Mouse (Mus musculus) intestine, embryonic 15.5 days (tissue): ENCODE data around the gene Armh3. TPM values are rescaled to one million over a fixed set of nuclear protein-coding genes. Genes with fewer than 3 reads are reported as not detected.

Experiments
- ATAC-seq: fragments of 200-750 bp; cut with Nextera tagmentation; 2 replicates; pipeline ENCODE4 v1.8.0; 2017; ENCODE audit warnings: moderate TSS enrichment, moderate library complexity
- H3K27ac ChIP-seq: fragments of 300-500 bp; sonication (generic); 2 replicates; pipeline ENCODE4 v1.5.1; 2015; ENCODE audit warnings: mild to moderate bottlenecking, inconsistent platforms
- H3K27me3 ChIP-seq: fragments of 300-500 bp; sonication (generic); replicated peaks from 2 replicates; pipeline ENCODE4 v1.6.1; 2015; ENCODE audit warnings: inconsistent platforms
- H3K36me3 ChIP-seq: fragments of 300-500 bp; sonication (generic); 2 replicates; pipeline ENCODE4 v1.6.1; 2015; ENCODE audit warnings: inconsistent platforms
- H3K4me1 ChIP-seq: fragments of 300-500 bp; sonication (generic); replicated peaks from 2 replicates; pipeline ENCODE4 v1.6.1; 2015; ENCODE audit warnings: inconsistent platforms
- H3K4me2 ChIP-seq: fragments of 300-500 bp; sonication (generic); replicated peaks from 2 replicates; pipeline ENCODE4 v1.6.1; 2015; ENCODE audit warnings: mild to moderate bottlenecking, inconsistent platforms
- H3K4me3 ChIP-seq: fragments of 300-500 bp; sonication (generic); replicated peaks from 2 replicates; pipeline ENCODE4 v1.5.1; 2015; ENCODE audit warnings: inconsistent platforms
- H3K9ac ChIP-seq: fragments of 300-500 bp; sonication (generic); 2 replicates; pipeline ENCODE4 v1.6.1; 2015; ENCODE audit warnings: inconsistent platforms
- H3K9me3 ChIP-seq: fragments of 300-500 bp; sonication (generic); 2 replicates; pipeline ENCODE4 v1.6.1; 2016; ENCODE audit warnings: inconsistent platforms
- WGBS: fragments of 180-500 bp; shearing (Covaris S2); methylation state at CpG from one replicate; pipeline ENCODE4 v1.1.7; 2015; 5-methylcytosine and 5-hydroxymethylcytosine counted together
- polyA plus RNA-seq: library from polyadenylated mRNA; unstranded; fragments of >200 nt; fragmentation: Nextera tagmentation; extraction: Ambion mirVana; gene quantifications from 2 replicates; pipeline ENCODE4 v1.2.1, GENCODE M21; 2015

Gene Armh3
- polyA plus RNA-seq, 1 experiment from 2014 or later, result 15.5 TPM

GRCm38 (mm10) chr19:45947286-45947685 is 51.0 kb downstream of the Armh3 start:
- H3K36me3 ChIP-seq, result no peaks in the 10 kb centered on the region
- H3K4me3 ChIP-seq, result no peak overlapping the region
- no peaks in the 10 kb centered on the region for H3K4me1 ChIP-seq
- no peak overlapping the region for H3K9ac ChIP-seq
- no peak for ATAC-seq
- no peak overlapping the region for H3K4me2 ChIP-seq
- no peaks in the 10 kb centered on the region for H3K9me3 ChIP-seq
- no peaks in the 10 kb centered on the region for H3K27me3 ChIP-seq
- no peak overlapping the region for H3K27ac ChIP-seq
- 91% methylated on average over 2 of the region's 2 CpGs for WGBS

DNA sequence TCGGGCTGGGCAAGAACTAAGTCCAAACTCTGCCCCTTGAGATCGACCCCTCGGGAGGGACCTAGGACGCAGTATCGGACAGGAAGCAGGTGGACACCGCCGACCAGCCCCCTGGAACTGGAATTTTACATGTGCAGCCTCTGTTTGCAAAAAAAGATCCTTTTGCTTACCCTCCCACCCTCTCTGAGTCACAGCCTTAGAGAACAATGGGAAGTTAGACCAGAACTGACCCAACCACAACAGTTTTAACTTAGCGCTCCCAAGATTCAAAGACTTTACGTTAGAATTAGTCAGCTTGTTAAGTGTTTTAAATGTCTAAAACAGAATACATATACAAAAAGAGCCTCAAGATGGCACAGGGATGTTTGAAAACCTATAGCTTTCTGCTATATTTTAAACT is 51.7 kb downstream of the Armh3 start:
- Histone ChIP-seq H3K36me3 (no peaks in the 10 kb centered on the region), H3K27ac (no peak overlapping the region)
- no peak for ATAC-seq

GRCm38 (mm10) chr19:45945986-45946385 is 52.3 kb downstream of the Armh3 start:
- 85% methylated on average over 2 of the region's 2 CpGs for WGBS
- no peaks in the 10 kb centered on the region for H3K9me3 ChIP-seq
- H3K4me2 ChIP-seq, result no peak overlapping the region
- ATAC-seq, result no peak
- no peaks in the 10 kb centered on the region for H3K36me3 ChIP-seq
- no peak overlapping the region for H3K4me3 ChIP-seq
- H3K27me3 ChIP-seq, result no peaks in the 10 kb centered on the region
- H3K9ac ChIP-seq, result no peak overlapping the region
- no peak overlapping the region for H3K27ac ChIP-seq
- no peaks in the 10 kb centered on the region for H3K4me1 ChIP-seq

More for the DNA sequence above, 51.7 kb downstream of the Armh3 start:
- H3K4me2 ChIP-seq, result no peak overlapping the region
- H3K9me3 ChIP-seq, result no peaks in the 10 kb centered on the region
- H3K4me3 ChIP-seq, result no peak overlapping the region
- no peaks in the 10 kb centered on the region for H3K27me3 ChIP-seq
- H3K9ac ChIP-seq, result no peak overlapping the region
- no peaks in the 10 kb centered on the region for H3K4me1 ChIP-seq
- 89% methylated on average over 9 of the region's 9 CpGs for WGBS

DNA sequence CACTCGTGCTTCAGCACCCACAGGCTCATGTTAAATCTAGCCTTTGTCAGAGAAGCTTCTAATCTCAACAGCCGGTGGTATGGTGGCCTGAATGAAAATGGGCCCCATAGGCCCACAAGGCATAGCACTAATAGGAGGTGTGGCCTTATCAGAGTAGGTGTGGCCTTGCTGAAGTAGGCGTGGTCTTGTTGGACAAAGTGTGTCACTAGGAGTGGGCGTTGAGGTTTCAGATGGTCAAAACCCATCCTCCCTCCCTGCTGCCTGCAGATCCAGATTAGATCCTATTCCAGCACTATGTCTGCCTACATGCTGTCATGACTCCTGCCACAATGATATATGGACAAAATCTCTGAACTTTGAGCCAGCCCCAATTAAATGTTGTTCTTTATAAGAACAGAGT is 54.5 kb downstream of the Armh3 start:
- no peaks in the 10 kb centered on the region for H3K27me3 ChIP-seq
- H3K4me2 ChIP-seq, result no peak overlapping the region
- no peak for ATAC-seq
- no peak overlapping the region for H3K27ac ChIP-seq
- no peak overlapping the region for H3K9ac ChIP-seq
- no peaks in the 10 kb centered on the region for H3K4me1 ChIP-seq
- H3K36me3 ChIP-seq, result no peaks in the 10 kb centered on the region
- no peak overlapping the region for H3K4me3 ChIP-seq
- H3K9me3 ChIP-seq, result no peaks in the 10 kb centered on the region
- 75% methylated on average over 4 of the region's 4 CpGs for WGBS

DNA sequence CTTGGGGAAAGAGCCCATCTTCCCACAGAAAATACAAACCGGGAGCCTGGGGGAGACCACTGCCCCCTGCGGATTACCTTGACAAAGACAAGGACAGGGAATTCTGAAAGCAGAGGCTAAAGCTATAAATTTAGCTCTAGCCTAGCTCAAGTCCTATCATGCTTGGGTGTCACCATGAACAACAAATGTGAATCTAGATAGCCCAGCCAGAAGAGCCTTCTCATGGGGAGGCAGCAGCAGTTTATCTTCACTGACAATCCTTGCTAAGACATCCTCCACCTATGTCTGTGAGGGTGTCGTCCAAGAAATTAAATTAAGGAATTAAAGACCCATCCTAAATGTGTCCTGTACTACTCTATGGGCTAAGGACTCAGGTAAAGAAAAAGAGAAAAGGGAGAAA is 60.2 kb downstream of the Armh3 start:
- H3K4me1 ChIP-seq, result no peaks in the 10 kb centered on the region
- H3K4me3 ChIP-seq, result no peak overlapping the region
- H3K4me2 ChIP-seq, result no peak overlapping the region
- no peak for ATAC-seq
- no peak overlapping the region for H3K27ac ChIP-seq
- no peaks in the 10 kb centered on the region for H3K27me3 ChIP-seq
- no peaks in the 10 kb centered on the region for H3K36me3 ChIP-seq
- no peaks in the 10 kb centered on the region for H3K9me3 ChIP-seq
- WGBS, result 44% methylated on average over 3 of the region's 3 CpGs
- no peak overlapping the region for H3K9ac ChIP-seq

DNA sequence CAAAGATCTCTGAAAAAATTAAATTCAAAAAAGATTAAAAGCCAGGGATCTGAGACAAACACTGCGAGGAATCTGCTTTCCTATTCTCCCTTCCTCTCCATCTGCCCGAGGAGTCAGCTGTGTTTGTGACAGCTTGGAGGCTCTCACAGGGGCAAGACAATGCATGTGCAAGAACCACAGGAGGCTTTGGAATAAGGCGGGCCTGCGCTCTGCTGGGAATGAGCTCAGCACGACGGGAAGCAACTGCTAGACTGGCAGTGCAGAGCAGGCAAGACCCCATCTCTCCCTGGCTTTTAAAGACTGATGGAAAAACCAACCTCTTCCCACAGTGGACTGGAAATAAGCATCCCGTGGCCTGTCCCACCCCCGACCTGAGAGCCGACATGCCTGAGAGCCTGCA is 60.8 kb downstream of the Armh3 start:
- H3K9me3 ChIP-seq, result no peaks in the 10 kb centered on the region
- no peak overlapping the region for H3K27ac ChIP-seq
- H3K4me2 ChIP-seq, result no peak overlapping the region
- no peak for ATAC-seq
- no peaks in the 10 kb centered on the region for H3K27me3 ChIP-seq
- WGBS, result 48% methylated on average over 9 of the region's 9 CpGs
- H3K36me3 ChIP-seq, result no peaks in the 10 kb centered on the region
- H3K9ac ChIP-seq, result no peak overlapping the region
- no peaks in the 10 kb centered on the region for H3K4me1 ChIP-seq
- no peak overlapping the region for H3K4me3 ChIP-seq

DNA sequence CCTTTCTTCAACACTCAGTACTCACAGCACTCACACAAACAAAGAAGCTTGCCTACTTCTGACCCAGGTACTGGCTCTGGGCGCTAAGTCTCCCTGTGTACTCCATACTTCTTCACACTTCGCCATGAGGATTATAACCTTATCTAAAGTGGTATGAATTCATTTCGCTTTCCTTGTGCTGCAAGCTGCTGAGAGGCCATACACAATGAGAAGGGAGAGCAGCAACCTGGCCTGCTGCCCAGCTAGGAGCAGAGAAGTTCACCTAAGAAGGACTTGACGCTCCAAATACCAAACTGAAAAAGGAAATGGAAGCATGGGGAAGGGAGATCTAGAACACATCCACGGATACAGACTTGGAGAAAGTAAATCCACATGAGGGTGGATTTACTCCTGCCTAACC is 71.1 kb downstream of the Armh3 start:
- no peaks in the 10 kb centered on the region for H3K4me1 ChIP-seq
- 88% methylated on average over 5 of the region's 5 CpGs for WGBS
- no peak overlapping the region for H3K4me3 ChIP-seq
- no peaks in the 10 kb centered on the region for H3K27me3 ChIP-seq
- peaks cover 3% of the 10 kb centered on the region; the same call in 1 of the 2 replicates for H3K36me3 ChIP-seq
- H3K4me2 ChIP-seq, result no peak overlapping the region
- no peak overlapping the region for H3K27ac ChIP-seq
- no peaks in the 10 kb centered on the region for H3K9me3 ChIP-seq
- no peak for ATAC-seq
- no peak overlapping the region for H3K9ac ChIP-seq

DNA sequence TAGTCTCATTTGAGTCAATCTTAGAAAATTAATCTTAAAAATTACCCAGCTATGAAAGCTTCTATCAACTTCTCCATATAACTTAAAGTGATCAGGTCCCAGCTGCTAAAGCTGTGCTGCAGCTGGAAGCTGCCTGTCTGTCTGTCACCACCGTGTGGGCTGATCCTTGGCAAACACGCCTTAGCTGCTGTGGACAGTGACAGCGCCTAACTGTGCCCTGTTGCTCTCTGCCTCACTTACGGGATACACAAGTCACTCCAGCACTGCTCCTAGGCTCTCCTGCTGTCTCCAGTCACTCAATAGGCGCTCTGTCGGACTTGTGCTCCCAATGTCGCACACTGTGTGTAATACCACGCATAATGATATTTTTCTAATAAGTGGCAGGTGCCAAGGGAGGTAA is 71.9 kb downstream of the Armh3 start:
- WGBS, result 87% methylated on average over 8 of the region's 8 CpGs

GRCm38 (mm10) chr19:45920299-45921090 is 77.8 kb downstream of the Armh3 start:
- no peak overlapping the region for H3K9ac ChIP-seq
- no peak for ATAC-seq
- H3K4me1 ChIP-seq, result no peaks in the 10 kb centered on the region
- no peak overlapping the region for H3K4me2 ChIP-seq
- WGBS, result 67% methylated on average over 9 of the region's 9 CpGs
- H3K4me3 ChIP-seq, result no peak overlapping the region
- H3K27me3 ChIP-seq, result no peaks in the 10 kb centered on the region
- H3K9me3 ChIP-seq, result no peaks in the 10 kb centered on the region
- no peak overlapping the region for H3K27ac ChIP-seq
- H3K36me3 ChIP-seq, result peaks cover 4% of the 10 kb centered on the region; the same call in 1 of the 2 replicates

More for the DNA sequence above, 71.9 kb downstream of the Armh3 start:
- Histone ChIP-seq H3K9me3 (no peaks in the 10 kb centered on the region), H3K27ac (no peak overlapping the region), H3K4me3 (no peak overlapping the region), H3K27me3 (no peaks in the 10 kb centered on the region), H3K4me2 (no peak overlapping the region), H3K9ac (no peak overlapping the region), H3K4me1 (no peaks in the 10 kb centered on the region), H3K36me3 (no peaks in the 10 kb centered on the region; the same call in 1 of the 2 replicates)
- ATAC-seq, result no peak

GRCm38 (mm10) chr19:45918406-45918805 is 79.9 kb downstream of the Armh3 start:
- no peak overlapping the region for H3K4me3 ChIP-seq
- peaks cover 4% of the 10 kb centered on the region; the same call in 1 of the 2 replicates for H3K36me3 ChIP-seq
- no peaks in the 10 kb centered on the region for H3K4me1 ChIP-seq
- no peaks in the 10 kb centered on the region for H3K27me3 ChIP-seq
- WGBS, result 95% methylated on average over 6 of the region's 6 CpGs
- no peak overlapping the region for H3K9ac ChIP-seq
- H3K4me2 ChIP-seq, result no peak overlapping the region
- H3K27ac ChIP-seq, result no peak overlapping the region
- no peak for ATAC-seq
- no peaks in the 10 kb centered on the region for H3K9me3 ChIP-seq

DNA sequence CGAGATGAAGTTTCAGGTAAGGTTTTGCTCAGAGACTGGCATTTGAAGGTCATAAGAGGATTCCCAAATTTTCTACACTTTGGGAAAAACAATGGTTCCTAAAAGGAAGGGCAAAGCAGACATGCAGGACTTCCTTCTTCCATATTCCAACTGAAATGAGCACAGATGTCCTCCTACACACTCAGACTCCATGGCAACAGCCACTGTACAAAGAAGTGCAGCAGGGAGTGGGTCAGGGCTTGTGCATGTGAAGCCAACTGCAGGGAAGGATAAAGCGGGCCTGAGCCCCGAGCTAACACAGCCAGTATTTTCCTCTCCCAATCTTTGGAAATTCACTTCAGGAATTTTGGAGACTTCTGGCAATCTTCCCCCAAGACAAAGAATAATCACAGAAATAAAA is 80.4 kb downstream of the Armh3 start:
- WGBS, result 83% methylated on average over 3 of the region's 3 CpGs
- H3K4me1 ChIP-seq, result no peaks in the 10 kb centered on the region
- no peak overlapping the region for H3K4me2 ChIP-seq
- H3K36me3 ChIP-seq, result peaks cover 4% of the 10 kb centered on the region; the same call in 1 of the 2 replicates
- no peak for ATAC-seq
- no peaks in the 10 kb centered on the region for H3K27me3 ChIP-seq
- no peaks in the 10 kb centered on the region for H3K9me3 ChIP-seq
- no peak overlapping the region for H3K4me3 ChIP-seq
- no peak overlapping the region for H3K27ac ChIP-seq
- H3K9ac ChIP-seq, result no peak overlapping the region

DNA sequence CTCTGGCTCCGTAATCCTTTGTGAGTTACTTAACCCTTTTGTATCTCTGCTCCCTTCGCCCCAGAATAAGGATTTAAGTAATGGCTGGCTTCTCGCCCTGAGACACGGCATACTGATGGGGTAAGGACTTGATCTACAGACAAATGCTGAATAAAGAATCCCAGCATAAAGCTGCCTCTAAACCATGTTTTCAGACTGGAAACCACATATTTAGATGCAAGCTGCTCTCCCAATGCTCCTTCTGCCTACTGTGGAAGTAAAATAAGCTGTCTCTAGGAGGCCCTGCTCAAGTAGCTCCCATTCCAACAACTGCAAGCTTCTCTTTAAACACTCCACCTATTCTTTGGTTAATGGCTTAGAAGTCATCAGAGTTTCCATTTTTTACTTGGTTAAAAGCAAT is 81.8 kb downstream of the Armh3 start:
- Histone ChIP-seq H3K27ac (no peak overlapping the region), H3K27me3 (no peaks in the 10 kb centered on the region), H3K4me1 (no peaks in the 10 kb centered on the region), H3K9me3 (no peaks in the 10 kb centered on the region), H3K4me3 (no peak overlapping the region), H3K36me3 (peaks cover 4% of the 10 kb centered on the region; the same call in 1 of the 2 replicates), H3K9ac (no peak overlapping the region), H3K4me2 (no peak overlapping the region)
- WGBS, result 74% methylated on average over 4 of the region's 4 CpGs
- no peak for ATAC-seq

DNA sequence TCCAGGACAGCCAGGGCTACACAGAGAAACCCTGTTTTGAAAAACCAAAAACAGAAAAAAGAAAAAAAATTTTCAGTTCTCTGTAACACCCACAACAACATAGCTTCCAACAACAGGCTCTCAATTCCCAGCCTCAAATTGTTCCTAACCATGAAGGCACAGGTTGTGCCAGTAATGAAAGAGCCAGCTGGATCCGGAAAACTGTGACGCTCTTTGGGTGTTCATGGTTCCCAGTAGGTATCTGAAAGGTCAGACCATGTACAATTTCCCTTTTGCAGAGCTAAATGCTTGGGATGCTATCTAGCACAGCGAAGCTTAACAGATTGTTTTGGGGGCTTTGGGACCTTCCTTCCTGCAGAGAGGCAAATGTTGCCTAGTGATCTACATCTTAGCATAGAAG is 82.3 kb downstream of the Armh3 start:
- Histone ChIP-seq H3K4me3 (no peak overlapping the region), H3K9ac (no peak overlapping the region), H3K36me3 (peaks cover 4% of the 10 kb centered on the region; the same call in 1 of the 2 replicates), H3K9me3 (no peaks in the 10 kb centered on the region), H3K4me2 (no peak overlapping the region), H3K27me3 (no peaks in the 10 kb centered on the region), H3K27ac (no peak overlapping the region), H3K4me1 (no peaks in the 10 kb centered on the region)
- 92% methylated on average over 3 of the region's 3 CpGs for WGBS
- ATAC-seq, result no peak
